Mouse (Mus musculus) mature B cell (primary cell): ENCODE measurements around the gene Adam1a.

ENCODE experiments used
- in situ Hi-C: fragments of 300-500 bp; cut with MboI; formaldehyde crosslinking; loops from 2 replicates; pipeline ENCODE4 v1.14.3; 2019

Gene Adam1a

DNA sequence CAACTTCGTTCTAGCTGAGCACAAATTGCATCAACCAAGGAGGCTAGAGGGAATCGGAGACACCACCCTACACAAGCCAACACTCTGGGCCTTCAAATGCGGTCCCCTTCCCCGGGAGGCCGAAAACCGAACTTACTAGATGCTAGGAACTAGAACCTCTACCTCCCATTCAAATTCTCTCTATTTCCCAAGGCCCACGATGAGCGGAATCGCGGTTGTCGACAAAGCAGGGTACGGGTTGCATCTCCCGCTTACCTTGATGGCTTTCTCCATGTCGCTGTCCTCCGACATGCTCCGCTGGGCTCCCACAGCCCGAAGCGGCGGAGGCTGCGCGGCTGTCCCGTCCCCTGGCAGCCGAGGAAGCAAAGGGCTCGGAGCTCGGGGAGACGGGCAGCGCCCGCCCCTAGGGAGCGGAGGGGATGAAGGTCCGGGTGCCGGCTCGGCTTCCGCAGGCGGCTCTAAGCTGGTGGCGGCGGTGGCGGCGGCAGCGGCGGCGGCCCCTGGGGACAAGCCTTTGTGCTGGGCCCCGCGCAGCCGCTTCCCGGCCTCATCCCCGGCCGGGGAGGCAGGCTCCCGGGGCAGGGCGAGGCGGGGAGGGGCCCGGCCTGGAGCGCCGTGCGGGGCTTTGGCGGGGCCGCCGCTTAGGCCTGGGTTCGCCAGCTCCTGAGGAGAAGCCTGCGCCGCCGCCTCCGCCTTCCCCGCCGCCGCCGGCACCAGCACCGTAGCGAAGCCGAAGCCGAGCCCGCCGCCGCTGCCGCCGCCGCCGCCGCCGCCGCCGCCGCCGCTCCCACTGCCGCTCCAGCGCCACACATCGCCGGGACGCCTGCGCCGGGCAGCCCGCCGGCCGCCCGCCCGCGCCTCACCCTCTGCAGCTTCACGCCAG is at the start of gene Adam1a, which contains the start of gene Gm42878:
Adam1a (minus strand) TSS at position 573 of the 883 bp plus-strand sequence.
Gm42878 (minus strand) TSS at position 573 of the 883 bp plus-strand sequence.
- in situ Hi-C loops: no loop called here

GRCm38 (mm10) chr5:121594714-121595313 is 49.5 kb upstream of the Adam1a start:
- in situ Hi-C loops: loop anchor here (5.0 kb wide), 1 partner anchor 33 kb away; no protein-coding TSS in a partner anchor

- in situ Hi-C loops: no loop called here
Measured at GRCm38 (mm10) chr5:121593451-121594401, 48.4 kb upstream of the Adam1a start, which contains the start of gene Aldh2. Gene Aldh2, minus strand, starts transcription at chr5:121593824.

- in situ Hi-C loops: no loop called here
Measured at GRCm38 (mm10) chr5:121592816-121593407, 47.6 kb upstream of the Adam1a start.

GRCm38 (mm10) chr5:121592064-121592815 is 47.0 kb upstream of the Adam1a start:
- in situ Hi-C loops: no loop called here

DNA sequence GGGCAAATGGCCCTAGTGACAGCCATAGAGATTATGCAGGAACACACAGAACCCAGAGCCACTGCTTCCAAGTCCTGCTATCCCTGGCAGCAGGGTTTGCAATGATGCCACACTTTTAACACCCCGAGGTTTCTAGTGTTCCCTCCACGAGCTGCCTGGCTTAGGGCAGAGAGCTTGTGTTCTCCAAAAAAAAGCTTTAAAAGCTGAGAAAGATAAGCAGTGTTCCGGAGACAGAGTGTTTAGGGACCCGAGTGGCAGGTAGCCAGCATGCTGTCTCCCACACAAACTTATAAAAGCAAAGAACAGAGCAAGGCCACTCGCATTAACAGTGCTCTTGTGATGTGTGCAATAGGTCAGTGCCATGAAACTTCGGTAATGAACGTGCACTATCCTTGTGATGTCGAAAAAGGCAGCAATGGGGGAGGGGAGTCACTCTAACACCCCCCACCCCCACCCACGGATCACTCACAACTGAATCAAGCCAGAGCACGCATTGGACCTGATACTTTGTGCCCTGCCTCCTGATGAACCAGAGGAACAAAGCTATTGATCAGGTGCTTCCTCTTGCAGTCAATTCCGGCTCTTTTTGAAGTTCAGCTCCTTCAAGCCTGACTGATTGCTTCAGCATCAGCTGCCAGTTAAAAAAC is 46.3 kb upstream of the Adam1a start:
- in situ Hi-C loops: no loop called here

DNA sequence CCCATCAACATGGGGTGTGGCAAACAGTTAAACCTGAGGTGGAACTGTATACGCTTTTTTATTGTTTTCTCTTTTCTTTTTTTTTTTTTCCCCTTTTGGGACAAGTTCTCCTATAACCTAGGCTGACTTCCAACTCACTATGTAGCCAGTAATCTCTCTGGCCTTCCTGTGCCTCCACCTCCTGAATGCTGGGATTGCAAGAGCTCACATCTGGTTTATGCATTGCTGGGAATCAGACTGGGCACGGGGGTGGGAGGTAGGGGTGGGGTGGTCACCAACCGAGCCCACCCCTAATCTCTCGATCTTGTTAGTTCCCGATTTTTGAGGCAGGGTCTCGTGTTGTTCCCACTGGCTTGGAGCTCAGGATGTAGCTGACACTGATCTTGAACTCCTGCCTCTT is 44.6 kb upstream of the Adam1a start:
- in situ Hi-C loops: no loop called here

DNA sequence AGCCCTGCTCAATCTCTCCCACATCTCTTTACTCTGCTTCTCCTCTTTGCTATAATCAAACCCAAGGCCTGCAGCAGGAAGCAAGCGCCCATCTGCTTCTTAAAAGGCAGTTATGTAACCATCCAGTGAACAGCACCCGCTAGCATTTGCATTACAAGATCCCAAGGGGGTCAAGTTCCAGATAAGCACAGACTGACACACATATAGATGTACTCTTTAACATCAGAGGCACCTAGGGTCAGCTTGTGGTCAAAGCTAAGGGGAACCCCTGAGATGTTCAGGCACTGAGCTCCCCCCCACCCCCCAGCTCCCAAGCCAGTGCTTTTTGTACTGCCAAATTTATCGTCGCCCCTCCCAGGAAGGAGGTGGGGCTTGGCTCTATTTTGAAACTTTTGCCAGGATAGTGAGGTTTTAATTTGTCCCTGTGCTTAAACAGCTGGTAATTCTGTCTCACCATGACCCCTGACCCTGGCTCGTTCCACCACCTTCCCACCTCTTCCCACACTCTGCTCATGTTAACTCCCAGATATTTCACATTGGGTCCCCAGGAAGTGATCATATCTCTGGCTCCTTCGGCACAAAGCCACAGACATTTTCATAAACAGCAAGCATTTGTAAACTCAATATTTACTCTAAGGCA is 41.2 kb upstream of the Adam1a start:
- in situ Hi-C loops: no loop called here

GRCm38 (mm10) chr5:121585699-121586098 is 40.4 kb upstream of the Adam1a start:
- in situ Hi-C loops: no loop called here

DNA sequence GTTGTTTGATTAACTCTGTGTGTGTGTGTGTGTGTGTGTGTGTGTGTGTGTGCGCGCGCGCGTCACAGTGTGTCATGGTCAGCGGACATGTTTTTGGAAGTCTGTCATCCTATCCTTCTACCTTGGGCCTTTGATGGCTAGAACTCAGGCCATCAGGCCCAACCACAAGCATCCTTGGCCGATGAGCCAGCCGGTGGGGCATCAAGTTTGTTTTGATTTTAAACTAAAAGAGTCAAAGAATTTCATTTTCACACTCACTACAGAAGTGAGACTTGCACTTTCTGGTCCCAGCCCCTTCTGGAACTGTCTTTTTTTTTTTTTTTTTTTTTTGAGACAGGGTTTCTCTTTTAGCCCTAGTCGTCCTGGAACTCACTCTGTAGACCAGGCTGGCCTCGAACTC is 39.7 kb upstream of the Adam1a start:
- in situ Hi-C loops: no loop called here

- in situ Hi-C loops: no loop called here
Measured at GRCm38 (mm10) chr5:121583765-121584501, 38.7 kb upstream of the Adam1a start.

- in situ Hi-C loops: no loop called here
Measured at GRCm38 (mm10) chr5:121581945-121582344, 36.7 kb upstream of the Adam1a start.

GRCm38 (mm10) chr5:121576927-121577488 is 31.7 kb upstream of the Adam1a start:
- in situ Hi-C loops: no loop called here

- in situ Hi-C loops: no loop called here
Measured at GRCm38 (mm10) chr5:121575867-121576266, 30.6 kb upstream of the Adam1a start.

GRCm38 (mm10) chr5:121574145-121574544 is 28.9 kb upstream of the Adam1a start:
- in situ Hi-C loops: no loop called here

DNA sequence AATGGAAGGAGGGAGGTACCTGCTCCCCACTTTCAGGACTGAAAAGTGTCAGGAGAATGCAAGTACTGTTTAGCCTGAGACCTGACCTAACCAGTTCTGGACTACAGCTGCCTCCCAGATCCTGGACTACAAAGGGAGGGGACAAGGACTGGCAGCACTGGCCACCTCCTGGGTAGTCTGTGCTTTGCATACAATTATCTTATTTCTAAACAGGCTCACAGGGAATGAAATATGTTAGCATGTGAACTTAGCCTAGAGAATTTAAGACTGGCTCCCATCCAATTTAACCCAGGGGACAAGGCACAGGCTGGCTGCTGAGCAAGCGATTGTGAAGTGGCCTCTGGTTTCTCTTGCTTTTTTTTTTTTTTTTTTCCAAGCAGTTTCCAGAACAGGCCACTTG is 25.5 kb upstream of the Adam1a start:
- in situ Hi-C loops: no loop called here

DNA sequence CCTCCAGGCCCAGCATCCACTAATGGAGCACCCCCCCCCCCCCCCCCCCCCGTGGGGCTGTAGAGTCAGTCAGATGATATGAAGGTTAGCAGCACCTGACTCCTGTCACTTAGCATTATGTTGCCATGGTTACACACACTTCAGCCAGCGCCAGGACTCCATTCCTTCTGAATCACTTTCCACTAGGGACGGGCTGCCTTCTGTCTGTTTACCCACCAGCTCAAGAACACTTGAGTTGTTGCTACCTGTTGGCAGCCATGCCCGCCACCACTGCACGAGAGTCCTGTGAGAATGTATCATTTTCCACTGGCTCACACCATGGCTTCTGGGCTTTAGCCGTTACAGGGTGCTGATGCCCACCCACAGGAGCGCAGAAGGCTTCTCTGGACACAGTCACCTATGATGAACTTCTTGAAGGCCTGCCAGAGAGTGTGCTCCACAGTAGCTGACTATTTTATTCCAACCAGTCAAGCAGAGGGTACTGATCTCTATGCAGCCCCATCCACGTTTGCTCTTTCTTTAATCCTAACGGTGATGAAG is 24.7 kb upstream of the Adam1a start:
- in situ Hi-C loops: no loop called here

GRCm38 (mm10) chr5:121566035-121566681 is 20.9 kb upstream of the Adam1a start:
- in situ Hi-C loops: no loop called here
